Mouse (Mus musculus): ENCODE data around the gene Aspg.

The Aspg gene

GRCm38 (mm10) chr12:112158246-112158645 is 51.8 kb downstream of the Aspg start:
- no peak for TF ChIP-seq NANOG (IDR thresholded peaks at IDR 0.05; ENCODE audit: borderline replicate concordance, low read length)
- no peak for TF ChIP-seq POU5F1 (IDR thresholded peaks at IDR 0.05; ENCODE audit: borderline replicate concordance, low read length)
- no peak for TF ChIP-seq CTCF (conservative IDR thresholded peaks at IDR 0.05; ENCODE audit: low read length)

GRCm38 (mm10) chr12:112158784-112159183 is 52.3 kb downstream of the Aspg start:
- peaks cover 69% of the 10 kb centered on the region for H3K4me1 ChIP-seq (replicated peaks; ENCODE audit: low read depth, low read length)
- H3K9me3 ChIP-seq (ENCODE audit: low read length) = no peaks in the 10 kb centered on the region
- H3K4me3 ChIP-seq (replicated peaks; ENCODE audit: low read length) = no peak overlapping the region
- TF ChIP-seq POU5F1 (IDR thresholded peaks at IDR 0.05; ENCODE audit: borderline replicate concordance, low read length) (no peak), CTCF (conservative IDR thresholded peaks at IDR 0.05; ENCODE audit: low read length) (no peak), NANOG (IDR thresholded peaks at IDR 0.05; ENCODE audit: borderline replicate concordance, low read length) (no peak)
- H3K36me3 ChIP-seq (ENCODE audit: insufficient read depth, low read length) = peaks cover 19% of the 10 kb centered on the region
- H3K27me3 ChIP-seq (ENCODE audit: insufficient read depth, low read length) = peaks cover 13% of the 10 kb centered on the region

More at GRCm38 (mm10) chr12:112158246-112158645, 51.8 kb downstream of the Aspg start:
- peaks cover 69% of the 10 kb centered on the region for H3K4me1 ChIP-seq (replicated peaks; ENCODE audit: low read depth, low read length)
- no peaks in the 10 kb centered on the region for H3K9me3 ChIP-seq (ENCODE audit: low read length)
- no peak overlapping the region for H3K4me3 ChIP-seq (replicated peaks; ENCODE audit: low read length)
- H3K36me3 ChIP-seq (ENCODE audit: insufficient read depth, low read length) = peaks cover 19% of the 10 kb centered on the region
- H3K27me3 ChIP-seq (ENCODE audit: insufficient read depth, low read length) = peaks cover 13% of the 10 kb centered on the region

DNA sequence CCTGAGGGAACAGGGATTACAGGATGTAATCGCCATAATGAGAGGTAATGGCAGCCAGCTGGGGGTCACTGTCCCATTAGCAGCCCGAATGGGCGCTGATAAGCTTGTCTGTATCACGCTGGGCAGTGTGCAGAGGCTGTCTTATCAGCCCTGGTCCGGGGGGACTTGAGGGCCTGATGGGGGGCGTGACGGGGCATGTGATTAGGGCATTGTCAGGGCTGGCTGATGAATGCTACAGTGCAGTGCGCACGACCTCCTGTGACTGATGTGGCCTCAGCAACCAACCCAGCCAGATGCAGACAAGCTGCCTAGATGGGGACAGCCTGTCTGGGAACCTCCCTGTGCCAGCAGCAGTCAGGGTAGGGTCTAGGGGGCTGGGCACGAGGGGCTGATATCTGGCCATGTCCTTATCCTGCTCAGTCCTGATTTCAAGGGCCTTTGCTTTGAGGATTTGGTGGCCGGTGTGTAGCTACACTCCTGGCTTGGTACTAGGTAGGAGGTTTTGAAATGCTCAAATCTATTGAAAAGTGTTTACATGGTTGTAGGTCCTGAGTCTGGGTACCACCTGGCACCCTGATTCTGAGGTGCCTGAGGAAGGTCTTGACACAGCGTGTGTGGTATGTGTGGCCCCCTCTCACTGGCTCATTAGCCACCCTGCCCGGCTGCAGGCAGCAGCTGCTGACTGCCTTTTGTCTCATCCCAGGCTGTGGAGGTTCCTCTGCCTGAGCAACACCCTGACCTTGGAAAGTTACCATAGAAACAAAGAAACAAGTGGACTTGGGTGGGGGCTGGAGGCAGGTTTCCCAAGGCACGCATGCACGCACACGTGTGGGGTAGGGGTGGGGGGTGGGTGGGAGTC is 57.7 kb downstream of the Aspg start:
- H3K4me1 ChIP-seq (replicated peaks; ENCODE audit: low read depth, low read length) = peaks cover 76% of the 10 kb centered on the region
- H3K27me3 ChIP-seq (ENCODE audit: insufficient read depth, low read length) = peaks cover 17% of the 10 kb centered on the region
- TF ChIP-seq CTCF (conservative IDR thresholded peaks at IDR 0.05; ENCODE audit: low read length) (no peak), POU5F1 (IDR thresholded peaks at IDR 0.05; ENCODE audit: borderline replicate concordance, low read length) (no peak), NANOG (IDR thresholded peaks at IDR 0.05; ENCODE audit: borderline replicate concordance, low read length) (no peak)

DNA sequence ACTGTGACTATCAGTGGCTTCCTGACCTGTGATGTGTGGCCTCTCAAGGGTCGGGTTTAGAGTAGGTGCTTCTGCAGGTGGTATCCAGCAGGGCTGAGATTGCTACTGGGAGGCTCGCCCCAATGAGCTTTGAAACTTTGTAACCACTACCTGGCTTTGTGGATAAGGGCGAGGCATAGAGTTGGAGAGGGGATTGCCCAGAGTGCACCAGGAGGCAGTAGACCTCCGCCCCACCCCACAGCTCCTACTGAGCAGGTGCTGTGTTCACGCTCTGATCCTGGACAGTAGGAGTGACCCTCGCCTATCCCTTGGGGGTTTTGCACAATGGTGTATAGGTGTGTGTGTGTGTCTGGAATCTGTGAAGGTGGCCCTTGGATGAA is 58.4 kb downstream of the Aspg start:
- TF ChIP-seq POU5F1 (IDR thresholded peaks at IDR 0.05; ENCODE audit: borderline replicate concordance, low read length) (no peak), CTCF (conservative IDR thresholded peaks at IDR 0.05; ENCODE audit: low read length) (no peak), NANOG (IDR thresholded peaks at IDR 0.05; ENCODE audit: borderline replicate concordance, low read length) (no peak)
- Histone ChIP-seq H3K27me3 (ENCODE audit: insufficient read depth, low read length) (peaks cover 17% of the 10 kb centered on the region), H3K36me3 (ENCODE audit: insufficient read depth, low read length) (no peaks in the 10 kb centered on the region; the same call in 1 of the 2 replicates), H3K4me1 (replicated peaks; ENCODE audit: low read depth, low read length) (peaks cover 82% of the 10 kb centered on the region), H3K9me3 (ENCODE audit: low read length) (no peaks in the 10 kb centered on the region), H3K4me3 (replicated peaks; ENCODE audit: low read length) (peak overlapping the region; percentile 39)

More for the DNA sequence above, 57.7 kb downstream of the Aspg start:
- Histone ChIP-seq H3K36me3 (ENCODE audit: insufficient read depth, low read length) (no peaks in the 10 kb centered on the region; the same call in 1 of the 2 replicates), H3K9me3 (ENCODE audit: low read length) (no peaks in the 10 kb centered on the region), H3K4me3 (replicated peaks; ENCODE audit: low read length) (peak overlapping the region; percentile 29; the same call in 1 of the 2 replicates)

DNA sequence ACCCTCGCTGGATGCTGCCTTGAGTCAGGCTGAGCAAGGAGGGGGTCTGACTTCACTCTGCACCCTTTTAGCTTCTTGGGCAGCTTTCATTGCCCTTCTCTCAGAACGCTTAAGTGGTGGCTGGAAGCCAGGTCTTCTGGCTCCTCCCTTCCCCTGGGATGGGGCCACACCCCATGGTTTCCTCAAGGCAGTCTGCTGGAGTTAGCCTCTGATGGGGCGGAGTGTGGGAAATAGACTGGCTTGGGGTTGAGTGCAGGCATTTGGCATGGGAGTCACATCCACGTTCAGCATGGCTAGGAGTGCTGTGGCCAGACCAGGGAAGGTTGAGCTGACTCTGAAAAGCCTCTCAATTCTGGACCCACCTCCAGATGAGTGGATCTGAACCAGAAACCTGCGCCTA is 62.8 kb downstream of the Aspg start:
- H3K4me3 ChIP-seq (replicated peaks; ENCODE audit: low read length) = 0 out of 2 replicates have a peak overlapping the region, but pooled peaks have one; percentile 10
- no peak for TF ChIP-seq NANOG (IDR thresholded peaks at IDR 0.05; ENCODE audit: borderline replicate concordance, low read length)
- no peak for TF ChIP-seq POU5F1 (IDR thresholded peaks at IDR 0.05; ENCODE audit: borderline replicate concordance, low read length)
- TF ChIP-seq CTCF (conservative IDR thresholded peaks at IDR 0.05; ENCODE audit: low read length) = no peak
- H3K36me3 ChIP-seq (ENCODE audit: insufficient read depth, low read length) = no peaks in the 10 kb centered on the region
- H3K9me3 ChIP-seq (ENCODE audit: low read length) = no peaks in the 10 kb centered on the region
- H3K27me3 ChIP-seq (ENCODE audit: insufficient read depth, low read length) = peaks cover 20% of the 10 kb centered on the region
- peaks cover 89% of the 10 kb centered on the region for H3K4me1 ChIP-seq (replicated peaks; ENCODE audit: low read depth, low read length)

GRCm38 (mm10) chr12:112170671-112171574 is 64.4 kb downstream of the Aspg start:
- Histone ChIP-seq H3K4me1 (replicated peaks; ENCODE audit: low read depth, low read length) (peaks cover 89% of the 10 kb centered on the region), H3K9me3 (ENCODE audit: low read length) (no peaks in the 10 kb centered on the region), H3K27me3 (ENCODE audit: insufficient read depth, low read length) (peaks cover 32% of the 10 kb centered on the region), H3K36me3 (ENCODE audit: insufficient read depth, low read length) (peaks cover 3% of the 10 kb centered on the region; the same call in 1 of the 2 replicates), H3K4me3 (replicated peaks; ENCODE audit: low read length) (no peak overlapping the region)
- TF ChIP-seq POU5F1 (IDR thresholded peaks at IDR 0.05; ENCODE audit: borderline replicate concordance, low read length) (no peak), CTCF (conservative IDR thresholded peaks at IDR 0.05; ENCODE audit: low read length) (no peak), NANOG (IDR thresholded peaks at IDR 0.05; ENCODE audit: borderline replicate concordance, low read length) (no peak)

GRCm38 (mm10) chr12:112171657-112172056 is 65.2 kb downstream of the Aspg start:
- Histone ChIP-seq H3K27me3 (ENCODE audit: insufficient read depth, low read length) (peaks cover 30% of the 10 kb centered on the region), H3K9me3 (ENCODE audit: low read length) (no peaks in the 10 kb centered on the region), H3K4me3 (replicated peaks; ENCODE audit: low read length) (no peak overlapping the region; the same call in 1 of the 2 replicates), H3K4me1 (replicated peaks; ENCODE audit: low read depth, low read length) (peaks cover 88% of the 10 kb centered on the region), H3K36me3 (ENCODE audit: insufficient read depth, low read length) (peaks cover 3% of the 10 kb centered on the region; the same call in 1 of the 2 replicates)
- no peak for TF ChIP-seq CTCF (conservative IDR thresholded peaks at IDR 0.05; ENCODE audit: low read length)
- no peak for TF ChIP-seq NANOG (IDR thresholded peaks at IDR 0.05; ENCODE audit: borderline replicate concordance, low read length)
- no peak for TF ChIP-seq POU5F1 (IDR thresholded peaks at IDR 0.05; ENCODE audit: borderline replicate concordance, low read length)

DNA sequence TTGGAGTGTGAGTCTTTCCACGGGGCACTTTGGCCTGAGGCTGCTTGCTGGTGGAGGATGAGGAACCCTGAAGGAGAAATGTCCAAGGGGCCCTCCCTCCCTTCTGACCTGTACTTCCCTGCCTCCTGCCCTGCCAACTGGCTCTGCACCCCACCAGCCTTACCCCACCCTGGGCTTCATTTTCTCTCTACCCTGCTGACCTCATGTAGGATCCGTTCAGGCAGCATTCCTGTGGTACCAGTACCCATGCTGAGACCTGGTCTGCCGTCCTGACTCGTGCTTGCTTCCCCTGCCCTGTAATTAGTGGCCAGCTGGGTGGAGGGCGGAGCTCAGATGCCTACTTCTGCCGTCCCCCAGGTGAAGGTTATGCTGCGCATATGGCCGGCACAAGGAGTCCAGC is 65.7 kb downstream of the Aspg start:
- H3K4me3 ChIP-seq (replicated peaks; ENCODE audit: low read length) = peak overlapping the region; percentile 48
- no peaks in the 10 kb centered on the region for H3K9me3 ChIP-seq (ENCODE audit: low read length)
- H3K36me3 ChIP-seq (ENCODE audit: insufficient read depth, low read length) = peaks cover 7% of the 10 kb centered on the region
- peaks cover 86% of the 10 kb centered on the region for H3K4me1 ChIP-seq (replicated peaks; ENCODE audit: low read depth, low read length)
- TF ChIP-seq POU5F1 (IDR thresholded peaks at IDR 0.05; ENCODE audit: borderline replicate concordance, low read length) (no peak), CTCF (conservative IDR thresholded peaks at IDR 0.05; ENCODE audit: low read length) (no peak), NANOG (IDR thresholded peaks at IDR 0.05; ENCODE audit: borderline replicate concordance, low read length) (no peak)
- H3K27me3 ChIP-seq (ENCODE audit: insufficient read depth, low read length) = peaks cover 32% of the 10 kb centered on the region

Measured in E14TG2a.4 (cell line).